Mouse (Mus musculus) CH12F3 (cell line): Measurements from ENCODE around the gene Ccdc137.

Source experiments
- in situ Hi-C: fragments of 300-500 bp; cut with MboI; formaldehyde crosslinking; loops from 2 replicates; pipeline ENCODE4 v1.14.3; 2020; ENCODE audit warnings: low sequenced_read_pairs

Ccdc137 gene

DNA sequence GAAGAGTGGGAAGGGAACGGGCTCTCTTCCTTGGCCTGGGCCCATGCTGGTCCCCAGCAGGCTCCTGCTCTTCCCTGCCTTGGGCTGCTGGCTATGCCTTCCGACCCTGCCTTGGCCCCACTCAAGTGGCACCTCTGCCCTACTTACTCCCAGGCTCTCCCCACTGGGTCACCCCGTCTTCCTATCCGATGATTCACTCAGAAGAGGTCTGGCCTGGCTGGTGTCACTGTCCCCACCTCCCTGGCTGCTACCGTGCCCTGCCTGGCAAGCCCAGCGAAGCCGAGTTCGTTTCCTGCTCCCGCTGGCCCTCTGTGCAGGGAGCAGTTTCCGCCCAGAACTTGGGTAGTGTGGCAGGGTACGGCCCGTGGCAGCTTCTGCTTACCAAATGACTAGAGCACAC, 40.3 kb downstream of the Ccdc137 start:
- in situ Hi-C loops = no loop called here

DNA sequence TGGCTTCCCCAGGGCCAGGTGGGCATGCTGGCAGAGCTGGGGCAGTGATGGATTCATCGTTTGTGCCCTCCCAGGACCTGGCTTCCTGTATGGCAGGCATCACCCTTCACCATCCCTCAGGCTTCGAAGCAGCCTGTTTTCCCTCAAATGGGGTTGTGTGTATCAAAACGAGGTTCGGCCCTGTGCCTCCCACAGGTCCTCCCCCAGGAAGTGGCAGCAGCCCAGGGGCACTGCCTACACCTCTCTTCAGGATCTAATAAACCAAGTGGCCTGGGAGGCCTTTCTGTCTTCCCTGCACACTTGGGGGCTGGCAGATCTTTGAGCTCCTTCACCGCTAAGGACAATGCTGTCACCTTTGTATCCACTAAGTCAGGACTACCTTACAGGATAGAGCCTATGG, 41.0 kb downstream of the Ccdc137 start:
- in situ Hi-C loops = no loop called here

DNA sequence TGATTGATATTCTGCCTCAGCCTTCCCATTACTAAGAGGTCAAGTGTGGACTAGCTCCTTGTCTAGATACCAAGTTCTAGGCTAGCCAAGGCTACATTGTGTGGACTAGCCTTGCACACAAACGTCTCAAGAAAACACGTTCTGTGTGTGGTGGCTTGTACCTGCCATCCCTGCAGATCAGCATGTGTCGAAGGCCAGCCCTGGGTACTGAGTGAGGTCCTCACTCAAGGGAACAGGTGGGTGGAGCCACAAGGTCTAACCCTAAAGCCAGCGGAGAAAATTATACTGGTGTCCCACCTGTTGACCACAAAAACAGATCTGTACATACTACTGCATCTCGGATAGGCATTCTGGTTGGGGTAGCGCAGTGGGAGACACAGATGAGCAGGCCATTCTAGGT, 42.0 kb downstream of the Ccdc137 start:
- in situ Hi-C loops = no loop called here

DNA sequence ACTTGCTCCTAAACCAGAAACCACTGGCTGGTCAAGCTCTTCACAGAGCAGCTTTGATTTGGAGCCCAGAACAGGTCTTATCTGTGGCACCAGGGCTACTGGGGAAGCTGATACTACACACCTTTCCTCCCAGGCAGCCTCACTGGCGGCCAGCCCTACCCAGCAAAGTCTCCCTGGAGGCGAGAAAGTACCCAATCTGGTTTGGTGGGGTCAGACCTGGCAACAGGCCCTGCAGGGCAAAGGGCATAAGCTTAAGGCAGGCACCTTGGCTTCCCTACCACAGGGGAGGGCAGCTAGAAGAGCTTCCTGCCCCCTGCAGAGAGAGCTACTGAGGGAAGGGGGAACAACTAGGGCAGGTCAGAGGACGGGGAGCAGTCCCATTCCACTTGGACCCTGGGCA, 42.4 kb downstream of the Ccdc137 start:
- in situ Hi-C loops = no loop called here

DNA sequence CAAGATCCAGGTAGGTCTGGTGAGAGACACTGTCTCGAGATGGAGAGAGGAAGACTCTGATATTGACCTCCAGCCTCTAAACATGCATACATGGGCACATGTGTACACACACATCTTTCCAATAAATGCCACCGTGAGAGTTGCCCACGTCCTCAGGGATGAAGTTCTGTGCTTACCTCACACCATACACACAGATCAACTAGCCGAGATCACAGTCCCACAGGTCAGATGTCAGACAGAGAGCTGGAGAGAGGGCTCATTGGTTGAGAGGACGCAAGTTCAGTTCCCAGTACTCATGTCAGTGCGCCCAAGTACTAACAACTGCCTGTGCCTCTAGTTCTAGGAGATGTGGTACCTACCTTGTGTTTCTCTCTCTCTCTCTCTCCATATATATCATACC, 43.1 kb downstream of the Ccdc137 start:
- in situ Hi-C loops = no loop called here

DNA sequence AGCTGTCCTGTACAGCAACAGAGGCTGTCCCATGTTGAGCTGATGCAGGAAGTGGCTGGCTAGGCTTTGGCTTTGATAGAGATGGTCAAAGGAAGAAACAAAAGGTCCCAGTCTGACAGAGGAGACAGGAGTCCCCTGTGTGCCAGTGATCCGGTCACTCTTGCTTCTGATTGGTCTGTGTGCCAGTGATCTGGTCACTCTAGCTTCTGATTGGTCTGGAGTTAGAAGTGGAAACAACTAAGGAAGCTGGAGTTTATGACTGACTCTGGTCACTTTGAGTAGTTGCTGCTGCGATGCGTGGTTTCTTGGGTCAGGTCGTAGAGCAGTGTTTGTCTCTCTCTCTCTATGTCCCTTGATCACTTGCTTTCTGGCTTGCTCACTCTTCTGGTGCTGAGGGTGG, 43.8 kb downstream of the Ccdc137 start:
- in situ Hi-C loops = no loop called here

DNA sequence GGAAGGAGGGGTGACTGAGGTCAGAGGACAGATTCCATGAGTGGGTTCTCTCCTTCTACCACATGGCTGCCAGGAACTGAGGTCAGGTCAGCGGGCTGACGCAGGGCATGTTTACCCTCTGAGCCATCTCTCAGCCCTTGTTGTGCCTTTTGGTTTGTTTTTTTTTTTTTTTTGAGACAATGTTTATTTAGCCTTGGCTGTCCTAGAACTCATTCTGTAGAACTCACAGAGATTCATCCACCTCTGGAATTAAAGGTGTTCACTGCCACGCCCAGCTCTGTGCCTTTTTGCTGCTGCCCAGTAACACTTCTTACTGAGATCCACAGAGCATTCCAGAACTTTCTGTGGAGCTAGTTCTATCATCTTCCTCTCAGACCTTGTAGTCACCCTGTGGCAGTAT, 47.7 kb downstream of the Ccdc137 start:
- in situ Hi-C loops = no loop called here

DNA sequence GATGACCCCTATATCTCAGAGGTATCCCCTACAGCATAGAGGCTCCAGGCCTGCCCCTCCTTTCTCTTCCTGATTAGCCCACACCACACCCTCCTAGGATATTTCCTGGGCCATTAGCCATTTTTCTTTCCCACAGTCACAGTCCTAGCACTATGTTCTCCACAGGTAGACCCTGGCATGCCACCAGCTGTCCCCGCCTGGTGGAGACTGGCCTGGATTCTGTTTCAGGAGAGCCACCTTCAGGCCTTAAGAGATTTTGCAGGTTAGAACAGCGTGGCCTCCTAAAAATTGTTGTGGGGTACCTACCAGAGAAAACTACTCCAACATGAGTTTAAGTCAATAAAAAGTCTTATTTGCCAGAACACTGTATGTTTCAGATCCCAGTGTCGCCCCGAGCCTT, 49.0 kb downstream of the Ccdc137 start:
- in situ Hi-C loops = no loop called here

DNA sequence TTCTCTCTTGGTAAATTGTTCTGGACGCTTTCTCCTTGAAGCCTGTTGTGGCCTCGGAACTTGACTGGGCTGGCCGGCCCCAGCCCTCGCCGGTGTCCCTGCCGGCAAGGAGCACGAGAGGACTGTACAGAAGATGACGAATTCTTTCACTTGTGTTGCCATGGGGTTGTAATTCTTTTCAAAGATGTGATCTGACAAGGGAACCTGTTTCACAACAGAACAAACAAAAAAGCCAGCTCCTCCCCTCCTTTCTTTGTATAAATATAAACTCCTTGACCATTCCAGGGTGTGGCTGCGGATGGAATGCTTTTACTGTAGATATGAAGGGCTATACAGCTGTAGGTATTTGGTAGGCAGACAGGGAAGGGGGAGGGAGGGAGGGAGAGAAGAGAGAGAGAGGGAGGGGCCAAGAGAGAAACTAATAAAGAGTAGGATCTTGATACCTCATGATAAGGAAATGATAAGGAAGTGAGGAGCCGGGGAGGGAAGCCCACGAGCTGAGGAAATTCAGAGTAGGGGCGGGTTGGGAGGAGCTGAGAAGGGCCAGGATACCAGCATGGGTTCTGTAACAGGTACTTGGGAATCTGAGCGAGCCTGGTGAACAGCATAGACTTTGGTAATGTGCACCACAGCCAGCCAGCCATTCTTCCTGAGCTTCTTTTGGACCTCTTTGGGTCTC, 49.8 kb downstream of the Ccdc137 start:
- in situ Hi-C loops = no loop called here

DNA sequence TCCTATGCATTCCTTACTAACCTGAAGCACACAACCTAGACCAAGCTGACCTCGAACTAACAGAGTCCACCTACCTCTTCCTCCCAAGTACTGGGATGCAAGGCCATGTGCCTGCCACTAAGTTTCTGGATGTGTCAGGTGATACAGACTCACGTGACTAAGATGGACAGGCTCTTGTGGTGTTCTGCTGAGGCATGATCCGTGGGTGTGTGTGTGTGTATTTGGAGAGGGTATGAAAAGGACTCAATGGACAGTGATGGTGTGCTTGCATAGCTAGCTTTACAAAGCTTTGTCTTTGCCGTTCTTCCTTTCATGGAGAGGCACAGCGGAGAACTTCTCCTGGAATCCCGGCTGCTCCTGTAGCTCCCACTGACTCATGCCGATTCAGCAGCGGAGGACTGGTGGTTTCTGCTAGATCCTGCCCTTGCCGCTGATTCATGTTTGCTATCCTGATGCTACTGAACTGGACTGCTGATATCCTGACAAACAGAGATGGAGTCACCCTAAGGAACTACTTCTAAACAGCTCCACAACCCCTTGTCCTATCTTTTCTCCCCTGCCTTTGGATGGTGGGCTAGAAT, 50.5 kb downstream of the Ccdc137 start:
- in situ Hi-C loops = no loop called here

DNA sequence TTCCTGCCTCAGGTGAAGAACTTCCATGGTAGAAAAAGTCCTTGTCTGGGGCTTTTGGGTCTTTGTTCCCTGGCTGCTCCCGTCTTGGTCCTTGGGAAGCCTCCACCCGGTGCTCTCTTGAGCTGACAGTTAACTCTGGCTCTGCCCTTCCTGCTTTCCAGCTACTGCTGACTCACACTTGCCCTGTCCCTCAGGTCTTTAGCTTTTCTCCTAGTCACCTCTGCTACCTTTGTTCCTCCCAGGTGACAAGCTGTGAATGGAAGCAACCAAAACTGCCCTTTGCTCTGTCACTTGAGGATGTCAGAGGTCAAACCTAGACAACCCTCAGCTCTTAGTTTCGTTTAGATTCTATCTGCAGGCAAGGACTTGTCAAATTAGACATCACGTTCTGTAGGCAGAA, 52.0 kb downstream of the Ccdc137 start:
- in situ Hi-C loops = no loop called here

DNA sequence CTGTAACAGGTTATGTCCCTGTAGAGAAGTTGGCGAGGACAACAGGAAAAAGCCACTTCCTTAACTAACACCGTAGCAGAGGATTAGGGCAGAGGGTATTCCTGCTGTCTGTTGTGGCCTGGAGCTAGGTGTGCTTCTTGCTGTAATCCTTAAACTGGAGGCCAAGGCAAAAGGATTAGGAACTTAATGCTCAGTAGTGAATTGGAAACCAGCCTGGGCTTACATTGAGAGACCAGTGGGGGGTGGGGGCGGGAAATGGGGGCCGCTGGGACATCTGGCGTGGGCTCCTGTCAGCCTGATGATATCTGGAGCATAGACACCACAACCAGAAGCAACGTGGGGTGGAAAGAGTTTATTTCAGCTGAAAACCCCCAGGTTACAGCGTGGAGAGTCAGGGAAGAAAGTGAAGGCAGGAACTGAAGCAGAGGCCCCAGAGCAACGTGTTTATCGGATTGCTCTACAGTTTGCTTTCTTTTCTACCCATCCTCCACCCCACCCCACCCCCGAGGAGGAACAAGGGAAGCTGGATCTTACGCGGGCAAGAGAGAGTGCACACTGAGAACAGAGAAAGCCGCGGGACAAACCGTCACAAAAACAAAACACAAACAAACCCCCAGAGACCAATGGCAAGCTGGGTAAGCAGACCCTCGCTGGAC, 52.6 kb downstream of the Ccdc137 start:
- in situ Hi-C loops = no loop called here

DNA sequence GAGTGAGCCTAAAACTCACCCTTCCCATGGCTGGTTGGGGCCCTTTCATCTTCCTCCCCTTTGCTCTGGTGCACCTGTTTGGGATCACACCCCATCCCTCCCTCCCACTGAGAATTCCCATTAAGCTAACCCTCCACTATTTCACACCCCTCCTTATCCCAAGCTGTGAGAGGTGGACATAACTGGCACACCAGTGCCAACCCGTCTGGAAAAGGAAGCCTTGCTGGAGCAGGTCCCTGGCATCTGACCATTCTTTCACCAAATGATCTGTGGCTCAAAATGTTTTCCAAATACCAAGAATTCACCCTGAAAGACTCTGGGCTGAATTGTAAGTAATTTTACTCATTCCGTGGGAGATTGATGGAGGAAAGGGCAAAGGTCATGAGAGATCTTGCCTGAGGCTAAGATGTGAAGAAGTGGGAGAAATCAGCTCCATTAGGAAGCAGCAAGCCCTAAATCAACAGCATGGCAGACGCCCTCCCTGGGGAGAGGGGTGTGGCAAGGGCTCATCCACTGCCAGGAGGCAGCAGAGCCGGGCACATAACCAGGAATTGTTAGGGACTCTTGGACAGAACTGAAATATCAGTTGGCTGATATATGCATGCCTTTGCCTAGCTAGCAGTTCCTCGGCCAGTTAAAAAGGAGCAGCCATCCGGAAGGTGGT, 55.0 kb downstream of the Ccdc137 start:
- in situ Hi-C loops = no loop called here
